Mouse (Mus musculus): ENCODE results near the gene Hnrnpul2.
A peak's percentile ranks its signal among the peaks of the same experiment; 100 is the strongest.

- no peak for TF ChIP-seq EP300 (IDR thresholded peaks at IDR 0.05; ENCODE audit: low read depth)
- peak; percentile 51 for TF ChIP-seq CTCF (IDR thresholded peaks at IDR 0.05; ENCODE audit: low read depth)
Measured at GRCm38 (mm10) chr19:8786008-8786781, 33.6 kb upstream of the Hnrnpul2 start, which contains the start of gene Taf6l.
